Mouse (Mus musculus): ENCODE data around the gene Gpx2.

GRCm38 (mm10) chr12:76832704-76833103, 37.4 kb upstream of the Gpx2 start:
- no peak for TF ChIP-seq GATA1 (IDR thresholded peaks at IDR 0.05; ENCODE audit: low read length)
- TF ChIP-seq TAL1 (IDR thresholded peaks at IDR 0.05; ENCODE audit: low read length), result no peak
